Mouse (Mus musculus): ENCODE data around the gene Clk4.

Gene Clk4

GRCm38 (mm10) chr11:51311846-51312245 is 50.3 kb downstream of the Clk4 start:
- DNase-seq (ENCODE audit: low spot score) = no peak

GRCm38 (mm10) chr11:51315991-51316810 is 54.7 kb downstream of the Clk4 start:
- DNase-seq (ENCODE audit: low spot score) = no peak

- no peak for DNase-seq (ENCODE audit: low spot score)
These were observed 59.1 kb downstream of the Clk4 start for GRCm38 (mm10) chr11:51320609-51321008.

DNA sequence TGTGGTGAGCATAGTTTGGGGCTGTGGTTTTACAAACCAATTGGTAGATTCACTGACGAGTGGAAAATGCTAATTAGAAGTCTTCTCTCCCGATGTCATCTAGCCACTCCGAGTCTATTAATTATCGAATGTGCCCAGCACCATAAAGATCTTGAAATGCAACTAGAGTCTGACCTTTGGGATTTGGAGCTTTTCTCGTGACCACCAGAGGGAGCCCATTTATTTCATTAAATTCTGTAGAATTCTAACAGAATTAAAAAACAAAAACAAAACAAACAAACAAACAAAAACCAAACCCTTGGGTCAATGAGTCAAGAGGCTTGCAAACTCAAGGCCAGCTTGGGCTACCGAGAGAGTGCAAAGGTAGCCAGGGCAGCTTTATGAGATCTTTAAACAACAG is 65.4 kb downstream of the Clk4 start:
- no peak for DNase-seq (ENCODE audit: low spot score)

GRCm38 (mm10) chr11:51328387-51328942 is 66.9 kb downstream of the Clk4 start:
- DNase-seq (ENCODE audit: low spot score) = no peak

GRCm38 (mm10) chr11:51329837-51330714 is 68.5 kb downstream of the Clk4 start:
- no peak for DNase-seq (ENCODE audit: low spot score)

Data from yolk sac, embryonic 10.5 days (tissue).